Mouse (Mus musculus) c-Kit-positive CD71-positive TER-119-positive erythroid progenitor cells, embryonic 14.5 days (primary cell): ENCODE data around the gene Ttf2.

Experiments used
- DNase-seq: peaks from one replicate; pipeline ENCODE4 v3.0.0-alpha.2; 2013; ENCODE audit warnings: low spot score

Ttf2 gene

DNA sequence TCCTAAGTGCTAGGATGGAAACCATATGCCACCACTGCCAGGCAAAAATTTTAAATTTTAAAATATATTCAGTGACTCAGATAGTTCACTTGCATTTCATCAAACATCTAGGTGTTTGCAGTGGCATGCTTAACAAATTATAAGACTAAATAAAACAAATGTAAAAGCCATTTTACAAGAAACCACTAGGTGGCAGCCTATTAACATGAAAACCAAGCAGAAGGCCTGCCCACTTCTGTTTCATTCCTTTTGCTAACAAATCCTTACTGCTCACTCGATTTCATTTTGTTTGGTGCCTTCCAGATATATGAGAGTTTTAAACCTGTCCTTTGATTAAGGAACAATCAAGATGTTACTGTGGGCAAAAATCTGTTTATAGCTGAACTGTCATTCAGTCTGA, 4.4 kb upstream of the Ttf2 start:
- DNase-seq, result no peak

GRCm38 (mm10) chr3:100963849-100964542, 5.5 kb downstream of the Ttf2 start:
- DNase-seq, result no peak

DNA sequence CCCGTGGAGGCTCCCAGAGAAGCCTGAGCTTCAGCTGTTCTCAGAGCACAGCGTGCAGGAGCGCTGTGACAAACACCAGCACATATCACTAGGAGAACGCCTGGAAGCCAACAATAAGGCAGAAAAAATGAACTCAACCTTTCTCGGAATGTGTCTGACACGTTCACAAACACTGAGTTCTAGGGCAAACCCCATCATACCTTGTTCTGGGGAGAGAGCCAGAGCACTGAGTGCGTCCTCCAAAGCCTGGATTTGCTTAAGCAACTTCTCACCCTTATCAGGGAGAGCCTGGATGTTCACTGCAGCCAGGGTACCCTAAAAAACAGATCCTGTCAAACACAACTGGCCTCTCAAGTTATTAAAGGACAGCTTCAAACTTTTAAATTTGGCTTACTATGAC, 8.0 kb downstream of the Ttf2 start:
- no peak for DNase-seq

DNA sequence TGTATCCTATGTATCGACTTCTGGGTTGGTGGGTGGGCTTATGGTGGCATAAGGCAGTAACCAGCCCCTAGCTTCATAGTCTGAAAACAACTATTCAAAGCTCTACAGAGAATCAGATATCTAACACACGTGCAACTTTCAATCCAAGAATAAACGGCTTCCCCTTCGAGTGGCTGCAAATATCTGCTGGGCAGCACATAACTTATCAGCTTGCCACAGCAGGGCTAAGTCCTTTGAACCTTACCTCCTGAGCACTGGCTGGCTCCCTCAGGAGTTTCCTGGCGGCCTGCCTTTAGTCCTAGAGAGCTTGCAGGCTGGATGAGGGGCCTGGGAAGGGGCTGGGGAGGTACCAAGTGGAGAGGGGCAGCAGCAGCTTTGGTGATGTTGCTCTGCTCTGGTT, 8.5 kb downstream of the Ttf2 start:
- peak; percentile 26 for DNase-seq

GRCm38 (mm10) chr3:100954616-100955015, 14.8 kb downstream of the Ttf2 start:
- DNase-seq, result no peak

DNA sequence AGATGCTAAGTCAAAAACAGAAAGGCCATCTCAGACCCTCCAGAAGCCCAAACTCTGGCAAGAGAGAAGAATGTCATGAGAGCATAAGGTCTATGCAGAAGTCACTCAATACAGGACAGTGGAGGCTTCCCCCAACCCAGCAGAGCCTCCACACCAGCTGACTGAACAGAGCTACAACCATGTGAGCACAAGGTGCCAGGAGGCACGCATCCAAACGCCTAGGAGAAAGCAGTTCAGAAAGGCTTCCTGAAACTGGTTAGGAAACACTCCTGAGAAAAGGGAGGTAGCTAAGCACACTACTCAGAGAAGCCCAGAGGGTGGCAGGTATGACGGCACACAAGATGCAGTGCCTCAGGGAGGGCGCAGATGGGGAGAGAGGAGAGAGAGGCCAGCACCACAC, 17.9 kb downstream of the Ttf2 start:
- no peak for DNase-seq

DNA sequence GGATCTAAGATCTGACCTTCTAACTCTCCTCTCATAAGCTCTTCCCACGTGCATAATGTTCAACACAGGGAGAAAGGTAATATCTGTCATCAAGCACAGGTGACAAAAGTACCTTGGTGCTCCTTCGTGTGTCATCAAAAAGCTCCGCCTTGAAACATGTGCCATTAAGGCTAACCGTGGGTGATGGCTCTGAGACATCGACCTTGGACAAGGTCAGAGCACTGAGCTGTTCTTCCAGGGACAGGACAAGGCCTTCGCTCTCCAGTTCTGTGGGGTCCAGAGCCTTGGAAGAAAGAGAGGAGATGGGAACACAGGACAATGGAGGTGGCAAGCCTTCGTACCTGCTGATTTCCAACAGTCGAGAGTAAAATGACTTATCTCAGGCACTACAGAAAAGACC, 22.2 kb downstream of the Ttf2 start:
- no peak for DNase-seq

DNA sequence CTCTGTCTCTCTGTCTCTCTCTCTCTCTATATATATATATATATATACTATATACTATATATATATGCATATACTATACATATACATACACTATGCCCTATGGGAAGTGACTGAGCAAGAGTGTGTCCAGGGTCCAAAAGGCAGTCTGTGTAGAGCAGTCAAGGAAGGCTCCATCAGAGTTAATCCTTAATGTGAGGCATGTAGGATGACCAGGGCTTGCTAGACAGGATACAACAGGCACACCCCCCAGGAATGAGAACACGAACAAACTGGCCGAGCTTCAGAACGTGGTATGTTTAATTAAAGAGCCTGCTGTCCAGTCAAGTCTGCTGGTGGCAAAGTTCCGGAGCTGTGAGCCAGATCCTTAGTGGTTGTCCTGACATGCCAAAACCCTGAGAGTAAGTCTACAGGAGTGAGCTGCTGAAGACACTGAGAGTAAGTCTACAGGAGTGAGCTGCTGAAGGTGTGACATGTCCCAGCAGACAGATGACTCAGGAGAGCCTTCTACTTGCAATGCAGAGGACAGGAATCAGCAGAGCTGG, 28.9 kb downstream of the Ttf2 start:
- no peak for DNase-seq

GRCm38 (mm10) chr3:100938211-100938610, 31.3 kb downstream of the Ttf2 start:
- DNase-seq, result no peak

- DNase-seq, result no peak
These were observed 33.3 kb downstream of the Ttf2 start for GRCm38 (mm10) chr3:100936201-100936600.

GRCm38 (mm10) chr3:100935521-100935920, 33.9 kb downstream of the Ttf2 start:
- no peak for DNase-seq

GRCm38 (mm10) chr3:100932077-100932944, 37.2 kb downstream of the Ttf2 start:
- no peak for DNase-seq

DNA sequence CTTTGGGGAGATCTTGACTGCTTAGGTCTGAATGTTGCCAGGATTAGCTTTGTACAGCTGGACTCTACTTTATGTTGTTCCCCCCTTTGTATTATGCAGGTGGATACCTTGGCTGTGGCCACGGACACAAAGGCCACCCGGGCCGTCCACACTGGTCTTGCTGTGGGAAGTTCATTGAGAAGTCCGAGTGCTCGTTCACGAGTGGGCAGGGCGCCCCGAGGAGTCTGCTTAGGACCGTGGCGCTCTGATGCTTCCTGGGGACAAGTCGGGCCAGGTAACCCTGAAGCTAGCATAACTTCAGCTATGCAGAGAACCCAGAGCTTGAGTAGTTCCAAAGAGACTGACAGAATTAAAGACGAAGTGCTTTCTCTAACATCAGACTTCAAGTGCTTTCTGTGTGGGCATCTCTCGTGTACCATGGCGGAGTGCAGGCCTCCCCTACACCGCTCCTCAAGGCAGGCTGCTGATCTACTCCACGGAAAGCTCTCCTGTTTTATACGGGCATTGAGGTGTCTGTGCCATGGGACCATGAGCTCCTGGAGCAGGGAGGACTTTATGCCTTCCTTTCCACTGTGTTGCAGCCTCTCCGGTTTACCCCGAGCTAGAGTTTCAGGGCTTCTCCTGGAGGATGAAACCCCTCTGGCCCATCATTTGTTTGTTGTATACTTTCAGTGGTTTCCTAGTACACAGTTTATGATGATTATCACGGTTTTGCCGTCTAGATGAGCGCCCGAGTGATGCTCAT, 38.0 kb downstream of the Ttf2 start:
- DNase-seq, result no peak

GRCm38 (mm10) chr3:100925176-100925575, 44.3 kb downstream of the Ttf2 start:
- no peak for DNase-seq

GRCm38 (mm10) chr3:100924065-100924732, 45.3 kb downstream of the Ttf2 start:
- no peak for DNase-seq

GRCm38 (mm10) chr3:100922506-100923375, 46.7 kb downstream of the Ttf2 start:
- no peak for DNase-seq

- peak; percentile 96 for DNase-seq
These were observed 47.5 kb downstream of the Ttf2 start, which contains the start of gene Trim45 for GRCm38 (mm10) chr3:100921825-100922505. Trim45 (plus strand) TSS chr3:100922202.

GRCm38 (mm10) chr3:100920611-100921140, 48.8 kb downstream of the Ttf2 start:
- peak; percentile 12 for DNase-seq

DNA sequence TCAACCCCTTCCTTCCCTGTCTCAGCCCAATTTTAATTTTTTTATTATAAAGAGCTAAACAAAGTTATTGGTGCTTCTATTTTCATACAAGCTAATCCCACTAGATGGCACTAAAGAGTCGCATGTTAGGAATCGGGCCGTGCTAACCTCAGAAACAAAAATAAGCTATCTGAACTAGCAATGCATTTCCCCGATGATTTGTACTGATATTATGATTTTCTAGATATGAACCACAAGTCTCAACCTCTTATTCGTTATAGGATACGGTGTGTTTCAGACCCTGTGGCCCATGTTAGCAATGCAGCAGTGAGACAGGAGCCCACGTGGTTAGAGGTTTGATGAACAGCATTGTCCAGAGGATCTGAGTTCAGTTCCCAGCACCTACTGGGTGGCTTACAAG, 52.6 kb downstream of the Ttf2 start:
- DNase-seq, result peak; percentile 54
